Mouse (Mus musculus): ENCODE measurements around the gene Olfr414. TPM values are rescaled to one million over a fixed set of nuclear protein-coding genes. Genes with fewer than 3 reads are reported as not detected.

Gene Olfr414
- total and polyA plus RNA-seq, 2 experiments from 2014 or later = not detected

GRCm38 (mm10) chr1:174441782-174442181, 17.9 kb downstream of the Olfr414 start, which contains the start of gene Olfr220:
Gene Olfr220, plus strand, starts transcription at chr1:174442082.
- Histone ChIP-seq H3K27me3 (ENCODE audit: insufficient read depth, low read length) (no peaks in the 10 kb centered on the region), H3K27ac (no peak within 1 kb of the TSS), H3K4me2 (ENCODE audit: low read depth, low read length) (no peak within 1 kb of the TSS), H3K9me3 (ENCODE audit: low read length) (no peaks in the 10 kb centered on the region), H3K4me1 (ENCODE audit: insufficient read depth, low read length) (no peaks in the 10 kb centered on the region), H3K9ac (replicated peaks; ENCODE audit: low read length) (no peak within 1 kb of the TSS), H3K4me3 (ENCODE audit: low read length) (no peak within 1 kb of the TSS), H3K36me3 (ENCODE audit: insufficient read depth, low read length) (no peaks in the 10 kb centered on the region)
- no peak for TF ChIP-seq CTCF (IDR thresholded peaks at IDR 0.05; ENCODE audit: low read depth)
- DNase-seq (ENCODE audit: low spot score) (no peak), ATAC-seq (no peak)
- WGBS = 73% methylated on average over 1 of the region's 1 CpGs

DNA sequence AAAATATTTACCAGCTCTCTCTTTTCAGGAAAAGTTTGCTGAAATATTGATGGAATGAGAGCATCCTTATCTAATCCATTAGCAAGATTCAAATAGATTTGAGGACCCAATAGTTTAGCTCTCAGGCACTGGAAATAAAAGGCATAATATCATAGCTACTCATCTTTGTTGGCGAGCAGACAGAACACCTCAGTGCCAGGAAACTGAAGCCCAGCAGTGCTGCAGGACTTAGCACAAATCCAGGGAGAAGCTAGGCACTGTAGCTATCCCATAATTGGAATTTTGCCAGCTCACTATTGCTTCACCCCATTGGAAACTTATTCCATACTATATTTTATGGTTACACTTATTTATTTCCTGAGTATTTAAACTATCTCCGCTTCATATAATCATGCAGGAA, 31.2 kb downstream of the Olfr414 start:
- ATAC-seq (no peak), DNase-seq (ENCODE audit: low spot score) (no peak)
- H3K27ac ChIP-seq = no peak overlapping the region
- H3K36me3 ChIP-seq (ENCODE audit: insufficient read depth, low read length) = no peaks in the 10 kb centered on the region
- H3K27me3 ChIP-seq (ENCODE audit: insufficient read depth, low read length) = no peaks in the 10 kb centered on the region
- no peaks in the 10 kb centered on the region for H3K4me1 ChIP-seq (ENCODE audit: insufficient read depth, low read length)
- 80% methylated on average over 2 of the region's 2 CpGs for WGBS
- no peaks in the 10 kb centered on the region for H3K9me3 ChIP-seq (ENCODE audit: low read length)
- no peak overlapping the region for H3K4me2 ChIP-seq (ENCODE audit: low read depth, low read length)
- no peak for TF ChIP-seq CTCF (IDR thresholded peaks at IDR 0.05; ENCODE audit: low read depth)
- no peak overlapping the region for H3K4me3 ChIP-seq (ENCODE audit: low read length)
- no peak overlapping the region for H3K9ac ChIP-seq (replicated peaks; ENCODE audit: low read length)

DNA sequence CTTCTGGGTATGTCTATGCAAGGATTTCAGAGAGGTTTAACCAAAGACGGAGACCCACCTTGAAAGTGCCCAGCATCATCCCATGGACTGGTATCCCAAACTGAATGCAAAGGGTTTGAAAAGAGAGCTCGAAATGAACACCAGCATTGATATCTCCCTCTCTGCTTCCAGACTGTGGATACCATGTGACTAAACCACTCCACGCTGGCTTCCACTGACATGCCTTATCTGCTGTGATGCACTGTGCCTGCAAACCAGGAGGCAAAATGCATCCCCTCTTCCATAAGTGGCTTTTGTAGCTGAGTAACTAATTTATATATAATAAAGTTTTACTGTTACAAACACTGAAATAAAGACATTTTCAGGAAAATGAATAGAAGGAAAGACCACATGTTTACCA, 41.5 kb downstream of the Olfr414 start:
- H3K4me1 ChIP-seq (ENCODE audit: insufficient read depth, low read length) = no peaks in the 10 kb centered on the region
- no peak overlapping the region for H3K4me3 ChIP-seq (ENCODE audit: low read length)
- H3K27ac ChIP-seq = no peak overlapping the region
- no peak for TF ChIP-seq CTCF (IDR thresholded peaks at IDR 0.05; ENCODE audit: low read depth)
- no peaks in the 10 kb centered on the region for H3K36me3 ChIP-seq (ENCODE audit: insufficient read depth, low read length)
- DNase-seq (ENCODE audit: low spot score) = no peak
- no peak overlapping the region for H3K4me2 ChIP-seq (ENCODE audit: low read depth, low read length)
- H3K27me3 ChIP-seq (ENCODE audit: insufficient read depth, low read length) = no peaks in the 10 kb centered on the region
- 86% methylated on average over 3 of the region's 3 CpGs for WGBS
- H3K9me3 ChIP-seq (ENCODE audit: low read length) = no peaks in the 10 kb centered on the region
- no peak for ATAC-seq
- H3K9ac ChIP-seq (replicated peaks; ENCODE audit: low read length) = no peak overlapping the region

GRCm38 (mm10) chr1:174466240-174466639, 42.4 kb downstream of the Olfr414 start:
- TF ChIP-seq CTCF (IDR thresholded peaks at IDR 0.05; ENCODE audit: low read depth) = peak; percentile 74
- Histone ChIP-seq H3K4me3 (ENCODE audit: low read length) (no peak overlapping the region), H3K9ac (replicated peaks; ENCODE audit: low read length) (no peak overlapping the region), H3K9me3 (ENCODE audit: low read length) (no peaks in the 10 kb centered on the region), H3K4me2 (ENCODE audit: low read depth, low read length) (no peak overlapping the region), H3K4me1 (ENCODE audit: insufficient read depth, low read length) (no peaks in the 10 kb centered on the region), H3K36me3 (ENCODE audit: insufficient read depth, low read length) (no peaks in the 10 kb centered on the region), H3K27me3 (ENCODE audit: insufficient read depth, low read length) (no peaks in the 10 kb centered on the region), H3K27ac (no peak overlapping the region)
- DNase-seq (ENCODE audit: low spot score) (peak; percentile 73), ATAC-seq (no peak)
- 34% methylated on average over 2 of the region's 2 CpGs for WGBS

- peak; percentile 89 for DNase-seq (ENCODE audit: low spot score)
- Histone ChIP-seq H3K9ac (replicated peaks; ENCODE audit: low read length) (no peak overlapping the region), H3K4me1 (ENCODE audit: insufficient read depth, low read length) (no peaks in the 10 kb centered on the region), H3K4me3 (ENCODE audit: low read length) (no peak overlapping the region), H3K9me3 (ENCODE audit: low read length) (no peaks in the 10 kb centered on the region), H3K4me2 (ENCODE audit: low read depth, low read length) (no peak overlapping the region), H3K27ac (no peak overlapping the region), H3K27me3 (ENCODE audit: insufficient read depth, low read length) (no peaks in the 10 kb centered on the region), H3K36me3 (ENCODE audit: insufficient read depth, low read length) (no peaks in the 10 kb centered on the region)
- peak; percentile 90 for ATAC-seq
- TF ChIP-seq CTCF (IDR thresholded peaks at IDR 0.05; ENCODE audit: low read depth) = peak; percentile 98
- WGBS = 5% methylated on average over 6 of the region's 6 CpGs
Observed at GRCm38 (mm10) chr1:174469736-174470135, 45.9 kb downstream of the Olfr414 start.

- Histone ChIP-seq H3K4me1 (ENCODE audit: insufficient read depth, low read length) (no peaks in the 10 kb centered on the region), H3K36me3 (ENCODE audit: insufficient read depth, low read length) (no peaks in the 10 kb centered on the region), H3K9ac (replicated peaks; ENCODE audit: low read length) (no peak overlapping the region), H3K27ac (no peak overlapping the region), H3K4me3 (ENCODE audit: low read length) (no peak overlapping the region), H3K27me3 (ENCODE audit: insufficient read depth, low read length) (no peaks in the 10 kb centered on the region), H3K4me2 (ENCODE audit: low read depth, low read length) (no peak overlapping the region), H3K9me3 (ENCODE audit: low read length) (no peaks in the 10 kb centered on the region)
- DNase-seq (ENCODE audit: low spot score) (no peak), ATAC-seq (no peak)
- no peak for TF ChIP-seq CTCF (IDR thresholded peaks at IDR 0.05; ENCODE audit: low read depth)
- 89% methylated on average over 6 of the region's 6 CpGs for WGBS
Observed at GRCm38 (mm10) chr1:174482567-174482966, 58.7 kb downstream of the Olfr414 start.

Other genes starting within 250 kb of the Olfr414 start
- gene Olfr419, start 172.0 kb upstream of the Olfr414 start, total RNA-seq (2014; rRNA removed) = not detected in 2 replicates
- not detected in 2 replicates for gene Olfr419, start 172.0 kb upstream of the Olfr414 start, polyA plus RNA-seq (2015; fragmentation: Nextera tagmentation; extraction: Ambion mirVana)
- gene Mptx1, start 93.5 kb upstream of the Olfr414 start, total RNA-seq (2014; rRNA removed) = not detected in 2 replicates
- gene Mptx1, start 93.5 kb upstream of the Olfr414 start, polyA plus RNA-seq (2015; fragmentation: Nextera tagmentation; extraction: Ambion mirVana) = not detected in 2 replicates
- gene Olfr417, start 58.9 kb upstream of the Olfr414 start, total RNA-seq (2014; rRNA removed) = not detected in 2 replicates
- not detected in 2 replicates for gene Olfr417, start 58.9 kb upstream of the Olfr414 start, polyA plus RNA-seq (2015; fragmentation: Nextera tagmentation; extraction: Ambion mirVana)
- gene Olfr248, start 33.0 kb upstream of the Olfr414 start, total RNA-seq (2014; rRNA removed) = not detected in 2 replicates
- not detected in 2 replicates for gene Olfr248, start 33.0 kb upstream of the Olfr414 start, polyA plus RNA-seq (2015; fragmentation: Nextera tagmentation; extraction: Ambion mirVana)
- gene Olfr220, start 18.0 kb downstream of the Olfr414 start, total RNA-seq (2014; rRNA removed) = not detected in 2 replicates
- not detected in 2 replicates for gene Olfr220, start 18.0 kb downstream of the Olfr414 start, polyA plus RNA-seq (2015; fragmentation: Nextera tagmentation; extraction: Ambion mirVana)
- 18.8 and 20.8 TPM in 2 replicates for gene Fmn2, start 77.8 kb downstream of the Olfr414 start, total RNA-seq (2014; rRNA removed)
- gene Fmn2, start 77.8 kb downstream of the Olfr414 start, polyA plus RNA-seq (2015; fragmentation: Nextera tagmentation; extraction: Ambion mirVana) = 6.8 and 7.8 TPM in 2 replicates

All from hindbrain, postnatal 0 days (tissue).